Mouse (Mus musculus) liver, embryonic 14.5 days (tissue): ENCODE results near the gene Mecr.

ENCODE experiments used
- CTCF ChIP-seq: IDR thresholded peaks from 2 replicates; pipeline ENCODE4 v1.5.1; 2016; ENCODE audit warnings: antibody characterized with exemption, low read depth, control low read depth
- EP300 ChIP-seq: IDR thresholded peaks from 2 replicates; pipeline ENCODE4 v1.6.1; 2016; ENCODE audit warnings: antibody characterized with exemption, low read depth

DNA sequence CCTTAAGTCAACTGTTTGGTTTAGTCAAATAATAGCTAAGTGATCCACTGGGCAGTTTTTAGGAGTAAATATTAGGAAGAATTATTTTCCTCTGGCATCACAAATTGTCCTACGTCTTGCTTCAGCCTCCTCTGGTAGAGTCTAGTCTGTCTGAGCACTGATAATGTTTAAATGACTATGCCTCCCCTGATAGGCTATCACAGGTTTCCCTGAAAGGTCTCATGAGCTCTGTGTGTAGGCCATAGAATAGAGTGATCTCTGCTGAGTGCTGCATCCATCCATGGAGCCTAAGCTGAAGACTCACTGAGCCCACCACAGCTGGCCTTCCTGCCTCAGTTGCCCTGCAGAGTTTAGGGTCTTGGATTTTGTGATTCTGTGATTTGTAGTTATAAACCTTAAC is 45.3 kb downstream of the Mecr start:
- TF ChIP-seq CTCF (no peak), EP300 (peak; percentile 34)
